Mouse (Mus musculus) G1E (cell line): Measurements from ENCODE around the gene Hexim1.

Experiments
- CTCF ChIP-seq: IDR thresholded peaks from 2 replicates; pipeline ENCODE4 v1.5.1; 2012; ENCODE audit warnings: low read depth, low read length, inconsistent platforms, mixed read lengths
- TAL1 ChIP-seq: conservative IDR thresholded peaks from 2 replicates; pipeline ENCODE4 v1.6.1; 2012; ENCODE audit warnings: low read depth, low read length, inconsistent platforms, mixed read lengths

DNA sequence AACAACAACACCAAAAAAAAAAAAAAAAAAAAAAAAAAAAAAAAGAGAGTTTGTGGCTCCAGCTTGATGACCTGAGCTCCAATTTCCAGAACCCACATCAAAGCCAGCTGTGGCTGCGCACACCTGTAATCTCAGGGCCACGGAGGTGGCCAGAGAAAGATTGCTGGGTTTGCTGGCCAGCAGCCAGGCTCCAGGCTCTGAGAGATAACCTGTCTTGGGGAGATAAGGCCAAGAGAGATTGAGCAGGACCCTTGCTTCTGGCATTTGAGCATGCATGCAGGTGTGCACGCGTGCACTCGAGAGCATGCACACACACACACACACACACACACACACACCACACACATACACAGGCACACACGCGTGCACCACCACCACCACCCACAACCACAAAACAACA lies 22.7 kb upstream of the Hexim1 start:
- no peak for TF ChIP-seq CTCF
- peak; percentile 20; the same call in 1 of the 2 replicates for TF ChIP-seq TAL1
